Mouse (Mus musculus): ENCODE measurements around the gene Zfp462. TPM values are rescaled to one million over a fixed set of nuclear protein-coding genes. Genes with fewer than 3 reads are reported as not detected.

Gene Zfp462
- polyA plus RNA-seq, 2 experiments, result 4.2 to 26.7 TPM

- H3K9ac ChIP-seq (ENCODE audit: low read depth, low read length, severe bottlenecking), result no peak overlapping the region
- no peak overlapping the region for H3K4me2 ChIP-seq (replicated peaks; ENCODE audit: low read depth, low read length, severe bottlenecking)
- H3K4me3 ChIP-seq (replicated peaks; ENCODE audit: low read length), result no peak overlapping the region
- WGBS, result 78% methylated on average over 2 of the region's 2 CpGs
- no peaks in the 10 kb centered on the region for H3K36me3 ChIP-seq (ENCODE audit: control insufficient read depth, insufficient read depth, low read length)
- H3K27me3 ChIP-seq (ENCODE audit: control insufficient read depth, insufficient read depth, low read length), result no peaks in the 10 kb centered on the region
- H3K9me3 ChIP-seq (ENCODE audit: control insufficient read depth, low read length), result no peaks in the 10 kb centered on the region
- no peak for TF ChIP-seq POLR2A (IDR thresholded peaks at IDR 0.05; ENCODE audit: borderline replicate concordance, extremely low read depth, insufficient read depth, insufficient read length)
- DNase-seq (ENCODE audit: low spot score) (no peak), ATAC-seq (ENCODE audit: low FRiP score, low read depth) (no peak)
- no peak overlapping the region for H3K27ac ChIP-seq (replicated peaks; ENCODE audit: low read depth, low read length)
- H3K4me1 ChIP-seq (ENCODE audit: control insufficient read depth, insufficient read depth, low read length), result no peaks in the 10 kb centered on the region
These were observed 51.2 kb downstream of the Zfp462 start for GRCm38 (mm10) chr4:54996064-54996463.

- no peak for TF ChIP-seq POLR2A (IDR thresholded peaks at IDR 0.05; ENCODE audit: borderline replicate concordance, extremely low read depth, insufficient read depth, insufficient read length)
- Histone ChIP-seq H3K4me1 (ENCODE audit: control insufficient read depth, insufficient read depth, low read length) (no peaks in the 10 kb centered on the region), H3K27me3 (ENCODE audit: control insufficient read depth, insufficient read depth, low read length) (no peaks in the 10 kb centered on the region), H3K27ac (replicated peaks; ENCODE audit: low read depth, low read length) (no peak overlapping the region), H3K4me2 (replicated peaks; ENCODE audit: low read depth, low read length, severe bottlenecking) (no peak overlapping the region), H3K9me3 (ENCODE audit: control insufficient read depth, low read length) (no peaks in the 10 kb centered on the region), H3K9ac (ENCODE audit: low read depth, low read length, severe bottlenecking) (no peak overlapping the region), H3K36me3 (ENCODE audit: control insufficient read depth, insufficient read depth, low read length) (no peaks in the 10 kb centered on the region), H3K4me3 (replicated peaks; ENCODE audit: low read length) (no peak overlapping the region)
- DNase-seq (ENCODE audit: low spot score) (no peak), ATAC-seq (ENCODE audit: low FRiP score, low read depth) (no peak)
- WGBS, result 79% methylated on average over 9 of the region's 9 CpGs
These were observed 53.4 kb downstream of the Zfp462 start for GRCm38 (mm10) chr4:54998146-54998841.

GRCm38 (mm10) chr4:54999556-54999955 lies 54.7 kb downstream of the Zfp462 start:
- ATAC-seq (ENCODE audit: low FRiP score, low read depth) (no peak), DNase-seq (ENCODE audit: low spot score) (no peak)
- 96% methylated on average over 5 of the region's 5 CpGs for WGBS
- no peak overlapping the region for H3K4me2 ChIP-seq (replicated peaks; ENCODE audit: low read depth, low read length, severe bottlenecking)
- no peak overlapping the region for H3K9ac ChIP-seq (ENCODE audit: low read depth, low read length, severe bottlenecking)
- H3K36me3 ChIP-seq (ENCODE audit: control insufficient read depth, insufficient read depth, low read length), result no peaks in the 10 kb centered on the region
- H3K4me1 ChIP-seq (ENCODE audit: control insufficient read depth, insufficient read depth, low read length), result peaks cover 2% of the 10 kb centered on the region; the same call in 1 of the 2 replicates
- H3K27me3 ChIP-seq (ENCODE audit: control insufficient read depth, insufficient read depth, low read length), result no peaks in the 10 kb centered on the region
- H3K4me3 ChIP-seq (replicated peaks; ENCODE audit: low read length), result no peak overlapping the region
- no peaks in the 10 kb centered on the region for H3K9me3 ChIP-seq (ENCODE audit: control insufficient read depth, low read length)
- no peak for TF ChIP-seq POLR2A (IDR thresholded peaks at IDR 0.05; ENCODE audit: borderline replicate concordance, extremely low read depth, insufficient read depth, insufficient read length)
- H3K27ac ChIP-seq (replicated peaks; ENCODE audit: low read depth, low read length), result no peak overlapping the region

GRCm38 (mm10) chr4:55001386-55001785 lies 56.5 kb downstream of the Zfp462 start:
- WGBS, result 77% methylated on average over 3 of the region's 3 CpGs
- ATAC-seq (ENCODE audit: low FRiP score, low read depth), result no peak
- no peak overlapping the region for H3K4me3 ChIP-seq (replicated peaks; ENCODE audit: low read length)

GRCm38 (mm10) chr4:55003128-55003527 lies 58.3 kb downstream of the Zfp462 start:
- no peak overlapping the region for H3K4me3 ChIP-seq (replicated peaks; ENCODE audit: low read length)
- no peak for TF ChIP-seq POLR2A (IDR thresholded peaks at IDR 0.05; ENCODE audit: borderline replicate concordance, extremely low read depth, insufficient read depth, insufficient read length)
- no peak for ATAC-seq (ENCODE audit: low FRiP score, low read depth)
- no peak for DNase-seq (ENCODE audit: low spot score)
- no peak overlapping the region for H3K9ac ChIP-seq (ENCODE audit: low read depth, low read length, severe bottlenecking)
- WGBS, result 68% methylated on average over 6 of the region's 6 CpGs
- no peak overlapping the region for H3K4me2 ChIP-seq (replicated peaks; ENCODE audit: low read depth, low read length, severe bottlenecking)
- peaks cover 22% of the 10 kb centered on the region for H3K4me1 ChIP-seq (ENCODE audit: control insufficient read depth, insufficient read depth, low read length)
- H3K36me3 ChIP-seq (ENCODE audit: control insufficient read depth, insufficient read depth, low read length), result peaks cover 10% of the 10 kb centered on the region
- H3K9me3 ChIP-seq (ENCODE audit: control insufficient read depth, low read length), result no peaks in the 10 kb centered on the region
- no peaks in the 10 kb centered on the region for H3K27me3 ChIP-seq (ENCODE audit: control insufficient read depth, insufficient read depth, low read length)
- H3K27ac ChIP-seq (replicated peaks; ENCODE audit: low read depth, low read length), result no peak overlapping the region

More at GRCm38 (mm10) chr4:55001386-55001785, 56.5 kb downstream of the Zfp462 start:
- peaks cover 20% of the 10 kb centered on the region for H3K4me1 ChIP-seq (ENCODE audit: control insufficient read depth, insufficient read depth, low read length)
- H3K9ac ChIP-seq (ENCODE audit: low read depth, low read length, severe bottlenecking), result no peak overlapping the region
- H3K27ac ChIP-seq (replicated peaks; ENCODE audit: low read depth, low read length), result no peak overlapping the region
- no peak for TF ChIP-seq POLR2A (IDR thresholded peaks at IDR 0.05; ENCODE audit: borderline replicate concordance, extremely low read depth, insufficient read depth, insufficient read length)
- H3K4me2 ChIP-seq (replicated peaks; ENCODE audit: low read depth, low read length, severe bottlenecking), result no peak overlapping the region
- H3K27me3 ChIP-seq (ENCODE audit: control insufficient read depth, insufficient read depth, low read length), result no peaks in the 10 kb centered on the region
- H3K36me3 ChIP-seq (ENCODE audit: control insufficient read depth, insufficient read depth, low read length), result no peaks in the 10 kb centered on the region
- no peaks in the 10 kb centered on the region for H3K9me3 ChIP-seq (ENCODE audit: control insufficient read depth, low read length)
- peak; percentile 42 for DNase-seq (ENCODE audit: low spot score)

Measured in limb, embryonic 14.5 days (tissue).